Mouse (Mus musculus): ENCODE measurements at regions not wholly inside any gene's neighbourhood (a gene's known extent, or its start where the extent isn't known, plus 50 kb on each side); places are given as distances from the start of the nearest gene placed in this dataset.

DNA sequence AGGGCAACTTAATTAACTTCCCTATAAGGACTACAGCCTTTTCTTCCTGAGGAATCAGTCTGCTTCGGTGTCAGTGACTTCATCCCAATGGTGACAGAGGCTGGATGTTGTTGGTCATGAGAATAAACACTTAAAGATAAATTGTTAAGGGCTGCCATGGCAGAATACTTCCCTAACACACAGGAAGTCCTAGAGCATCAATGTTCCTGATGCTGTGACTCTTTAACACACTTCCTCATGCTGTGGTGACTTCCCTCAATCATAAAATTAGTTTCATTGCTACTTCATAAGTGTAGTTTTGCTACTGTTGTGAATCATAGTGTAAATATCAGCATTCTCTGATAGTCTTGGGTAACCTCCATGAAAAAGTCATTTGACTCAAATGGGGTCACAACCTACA, 184.5 kb upstream of the Id2 start:
- Histone ChIP-seq H3K4me3 (ENCODE audit: low read depth, low read length) (no peak overlapping the region), H3K36me3 (ENCODE audit: control insufficient read depth, insufficient read depth, low read length, poor library complexity, severe bottlenecking) (no peaks in the 10 kb centered on the region), H3K27me3 (ENCODE audit: control insufficient read depth, insufficient read depth, low read length, poor library complexity, severe bottlenecking) (no peaks in the 10 kb centered on the region), H3K9me3 (replicated peaks; ENCODE audit: control insufficient read depth, insufficient read depth, low read length, poor library complexity, severe bottlenecking) (no peaks in the 10 kb centered on the region), H3K4me1 (ENCODE audit: control insufficient read depth, insufficient read depth, low read length) (no peaks in the 10 kb centered on the region), H3K27ac (ENCODE audit: insufficient read depth, low read length) (no peak overlapping the region), H3K9ac (ENCODE audit: low read depth, poor library complexity, severe bottlenecking) (no peak overlapping the region)
- TF ChIP-seq CTCF (IDR thresholded peaks at IDR 0.05; ENCODE audit: low read depth, low read length) (no peak), POLR2A (IDR thresholded peaks at IDR 0.05; ENCODE audit: insufficient read depth, low read length) (no peak), EP300 (IDR thresholded peaks at IDR 0.05; ENCODE audit: insufficient read depth, low read depth, low read length) (no peak)

DNA sequence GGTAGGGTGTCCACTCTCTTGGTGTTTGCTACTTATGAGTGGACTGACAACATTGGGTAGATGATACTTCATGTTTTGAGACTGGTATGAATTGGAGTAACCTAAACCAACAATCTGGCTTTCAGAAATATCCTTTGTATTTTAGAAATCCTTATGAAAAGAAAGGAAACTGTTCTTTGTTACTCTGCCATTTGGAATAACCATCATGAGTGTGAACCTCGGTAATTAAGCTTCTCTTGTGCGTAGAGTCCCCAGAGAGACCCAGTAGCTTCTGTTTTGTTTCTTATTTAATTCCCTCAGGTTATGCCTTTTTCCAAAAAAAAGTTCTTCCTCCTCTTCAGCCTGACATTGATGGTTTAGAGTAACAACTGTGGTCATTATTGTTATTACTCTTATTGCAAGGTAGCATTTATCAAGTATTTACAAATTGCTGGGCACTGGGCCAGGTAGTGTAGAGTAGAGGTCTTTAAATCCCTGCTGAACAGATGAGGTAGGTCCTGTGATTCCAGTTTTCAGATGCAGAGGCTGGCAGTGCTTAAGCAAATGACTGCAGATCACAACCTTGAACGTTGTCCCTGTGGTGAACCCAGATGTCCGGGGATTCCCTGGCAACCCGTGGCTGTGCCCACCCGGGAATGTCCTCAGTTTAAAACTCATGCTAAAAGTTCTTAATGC, 176.8 kb upstream of the Id2 start:
- TF ChIP-seq EP300 (IDR thresholded peaks at IDR 0.05; ENCODE audit: insufficient read depth, low read depth, low read length): no peak
- TF ChIP-seq POLR2A (IDR thresholded peaks at IDR 0.05; ENCODE audit: insufficient read depth, low read length): no peak
- TF ChIP-seq CTCF (IDR thresholded peaks at IDR 0.05; ENCODE audit: low read depth, low read length): no peak
- Histone ChIP-seq H3K9me3 (replicated peaks; ENCODE audit: control insufficient read depth, insufficient read depth, low read length, poor library complexity, severe bottlenecking) (no peaks in the 10 kb centered on the region), H3K27ac (ENCODE audit: insufficient read depth, low read length) (no peak overlapping the region), H3K36me3 (ENCODE audit: control insufficient read depth, insufficient read depth, low read length, poor library complexity, severe bottlenecking) (no peaks in the 10 kb centered on the region), H3K9ac (ENCODE audit: low read depth, poor library complexity, severe bottlenecking) (no peak overlapping the region), H3K4me1 (ENCODE audit: control insufficient read depth, insufficient read depth, low read length) (peaks cover under 1% of the 10 kb centered on the region), H3K27me3 (ENCODE audit: control insufficient read depth, insufficient read depth, low read length, poor library complexity, severe bottlenecking) (no peaks in the 10 kb centered on the region), H3K4me3 (ENCODE audit: low read depth, low read length) (no peak overlapping the region)

- TF ChIP-seq CTCF (IDR thresholded peaks at IDR 0.05; ENCODE audit: low read depth, low read length) (no peak), POLR2A (IDR thresholded peaks at IDR 0.05; ENCODE audit: insufficient read depth, low read length) (no peak)
- Histone ChIP-seq H3K27ac (ENCODE audit: insufficient read depth, low read length) (no peak overlapping the region), H3K9ac (ENCODE audit: low read depth, poor library complexity, severe bottlenecking) (no peak overlapping the region), H3K4me3 (ENCODE audit: low read depth, low read length) (no peak overlapping the region), H3K27me3 (ENCODE audit: control insufficient read depth, insufficient read depth, low read length, poor library complexity, severe bottlenecking) (no peaks in the 10 kb centered on the region), H3K4me1 (ENCODE audit: control insufficient read depth, insufficient read depth, low read length) (peaks cover 1% of the 10 kb centered on the region), H3K9me3 (replicated peaks; ENCODE audit: control insufficient read depth, insufficient read depth, low read length, poor library complexity, severe bottlenecking) (no peaks in the 10 kb centered on the region), H3K36me3 (ENCODE audit: control insufficient read depth, insufficient read depth, low read length, poor library complexity, severe bottlenecking) (no peaks in the 10 kb centered on the region)
Observed at GRCm38 (mm10) chr12:25272752-25273125, 175.8 kb upstream of the Id2 start.

- Histone ChIP-seq H3K36me3 (ENCODE audit: control insufficient read depth, insufficient read depth, low read length, poor library complexity, severe bottlenecking) (no peaks in the 10 kb centered on the region), H3K4me3 (ENCODE audit: low read depth, low read length) (no peak overlapping the region), H3K9me3 (replicated peaks; ENCODE audit: control insufficient read depth, insufficient read depth, low read length, poor library complexity, severe bottlenecking) (no peaks in the 10 kb centered on the region), H3K9ac (ENCODE audit: low read depth, poor library complexity, severe bottlenecking) (no peak overlapping the region), H3K27ac (ENCODE audit: insufficient read depth, low read length) (no peak overlapping the region), H3K27me3 (ENCODE audit: control insufficient read depth, insufficient read depth, low read length, poor library complexity, severe bottlenecking) (no peaks in the 10 kb centered on the region), H3K4me1 (ENCODE audit: control insufficient read depth, insufficient read depth, low read length) (peaks cover 1% of the 10 kb centered on the region)
- TF ChIP-seq EP300 (IDR thresholded peaks at IDR 0.05; ENCODE audit: insufficient read depth, low read depth, low read length) (no peak), CTCF (IDR thresholded peaks at IDR 0.05; ENCODE audit: low read depth, low read length) (no peak), POLR2A (IDR thresholded peaks at IDR 0.05; ENCODE audit: insufficient read depth, low read length) (no peak)
Observed at GRCm38 (mm10) chr12:25272114-25272751, 175.3 kb upstream of the Id2 start.

DNA sequence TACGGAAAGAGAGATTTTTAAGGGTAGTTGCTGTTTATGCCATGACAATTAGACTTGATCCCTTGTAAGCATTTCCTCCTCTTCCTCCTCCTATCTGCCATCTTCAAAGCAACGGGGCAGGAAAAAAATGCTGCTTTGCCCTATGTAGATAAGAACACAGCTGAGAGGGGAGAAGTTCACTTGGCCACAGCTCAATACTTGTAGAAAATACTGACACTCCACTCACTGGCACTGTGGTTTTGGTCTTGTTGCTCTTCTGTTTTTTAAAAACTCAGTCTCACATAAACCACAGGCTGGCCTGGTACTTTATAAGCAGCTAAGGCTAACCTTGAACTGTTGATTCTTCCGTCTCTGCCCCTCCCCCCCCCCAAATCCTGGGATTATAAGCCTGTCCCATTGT, 172.9 kb upstream of the Id2 start:
- H3K4me1 ChIP-seq (ENCODE audit: control insufficient read depth, insufficient read depth, low read length): peaks cover 3% of the 10 kb centered on the region

More for the DNA sequence above, 172.9 kb upstream of the Id2 start:
- no peak overlapping the region for H3K27ac ChIP-seq (ENCODE audit: insufficient read depth, low read length)
- no peaks in the 10 kb centered on the region for H3K9me3 ChIP-seq (replicated peaks; ENCODE audit: control insufficient read depth, insufficient read depth, low read length, poor library complexity, severe bottlenecking)
- H3K9ac ChIP-seq (ENCODE audit: low read depth, poor library complexity, severe bottlenecking): no peak overlapping the region
- H3K36me3 ChIP-seq (ENCODE audit: control insufficient read depth, insufficient read depth, low read length, poor library complexity, severe bottlenecking): no peaks in the 10 kb centered on the region
- no peak for TF ChIP-seq CTCF (IDR thresholded peaks at IDR 0.05; ENCODE audit: low read depth, low read length)
- TF ChIP-seq POLR2A (IDR thresholded peaks at IDR 0.05; ENCODE audit: insufficient read depth, low read length): no peak
- no peak for TF ChIP-seq EP300 (IDR thresholded peaks at IDR 0.05; ENCODE audit: insufficient read depth, low read depth, low read length)
- H3K4me3 ChIP-seq (ENCODE audit: low read depth, low read length): no peak overlapping the region
- no peaks in the 10 kb centered on the region for H3K27me3 ChIP-seq (ENCODE audit: control insufficient read depth, insufficient read depth, low read length, poor library complexity, severe bottlenecking)
